Mouse (Mus musculus): ENCODE measurements around the gene Cdh13. TPM values are rescaled to one million over a fixed set of nuclear protein-coding genes. Genes with fewer than 3 reads are reported as not detected.

The Cdh13 gene
- polyA plus RNA-seq, 1 experiment from 2014 or later: 101 TPM

DNA sequence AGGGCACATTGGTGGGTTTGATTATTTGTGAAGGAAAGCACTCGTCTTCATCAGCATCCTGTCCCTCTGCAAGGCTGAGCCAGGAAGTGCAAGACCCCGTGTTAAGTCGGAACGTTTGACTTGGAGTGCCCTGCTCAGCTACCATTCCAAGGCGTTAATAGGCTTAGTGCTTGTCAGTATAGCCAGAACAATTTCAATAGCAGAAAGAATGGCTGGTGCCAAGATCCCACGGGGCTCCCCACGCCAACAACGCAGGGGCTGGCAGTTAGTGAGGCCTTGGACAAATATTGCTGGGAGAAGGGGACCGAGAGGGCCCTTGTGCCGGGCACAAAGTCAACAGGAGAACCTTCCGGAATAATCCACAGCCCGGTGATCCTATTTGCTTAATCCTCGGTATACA, 897.1 kb downstream of the Cdh13 start:
- WGBS: 20% methylated on average over 13 of the region's 13 CpGs
- H3K4me2 ChIP-seq (ENCODE audit: low read length): no peak overlapping the region
- no peak overlapping the region for H3K9ac ChIP-seq (ENCODE audit: low read length)
- peaks cover 6% of the 10 kb centered on the region; the same call in 1 of the 2 replicates for H3K4me1 ChIP-seq (ENCODE audit: control insufficient read depth, insufficient read depth, low read length)
- H3K4me3 ChIP-seq (ENCODE audit: low read depth, low read length): no peak overlapping the region
- H3K27ac ChIP-seq (ENCODE audit: low read depth, low read length): no peak overlapping the region
- H3K27me3 ChIP-seq (replicated peaks; ENCODE audit: control insufficient read depth, insufficient read depth, low read length): no peaks in the 10 kb centered on the region
- DNase-seq (ENCODE audit: low spot score): peak; percentile 67
- no peaks in the 10 kb centered on the region for H3K36me3 ChIP-seq (ENCODE audit: control insufficient read depth, insufficient read depth, low read length)
- H3K9me3 ChIP-seq (replicated peaks; ENCODE audit: control insufficient read depth, low read length): no peaks in the 10 kb centered on the region
- peak; percentile 61; the same call in 1 of the 2 replicates for ATAC-seq

DNA sequence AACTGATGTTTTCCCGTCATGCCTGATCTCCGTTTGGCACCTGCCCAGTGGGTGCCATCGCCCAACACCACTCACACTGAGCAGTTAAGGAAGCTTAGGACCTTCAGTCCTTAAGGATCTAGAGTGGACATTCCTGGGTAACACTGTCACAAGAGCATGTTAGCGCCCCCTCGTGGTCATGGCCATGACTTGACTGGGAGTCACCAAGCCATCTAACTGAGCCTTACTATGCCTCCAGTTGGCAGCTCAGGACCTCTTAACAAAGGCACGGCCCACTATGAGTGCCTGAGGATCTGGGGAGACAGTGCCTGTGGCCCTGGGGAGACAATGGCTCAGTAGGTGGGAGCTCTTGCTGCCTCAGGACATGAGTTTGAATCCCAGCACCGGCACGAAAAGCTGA, 912.2 kb downstream of the Cdh13 start:
- Histone ChIP-seq H3K4me3 (ENCODE audit: low read depth, low read length) (no peak overlapping the region), H3K9me3 (replicated peaks; ENCODE audit: control insufficient read depth, low read length) (no peaks in the 10 kb centered on the region), H3K36me3 (ENCODE audit: control insufficient read depth, insufficient read depth, low read length) (no peaks in the 10 kb centered on the region), H3K27ac (ENCODE audit: low read depth, low read length) (no peak overlapping the region), H3K27me3 (replicated peaks; ENCODE audit: control insufficient read depth, insufficient read depth, low read length) (no peaks in the 10 kb centered on the region), H3K4me1 (ENCODE audit: control insufficient read depth, insufficient read depth, low read length) (peaks cover 4% of the 10 kb centered on the region; the same call in 1 of the 2 replicates), H3K9ac (ENCODE audit: low read length) (no peak overlapping the region), H3K4me2 (ENCODE audit: low read length) (no peak overlapping the region)
- DNase-seq (ENCODE audit: low spot score): peak; percentile 19
- no peak for ATAC-seq
- 62% methylated on average over 8 of the region's 8 CpGs for WGBS

DNA sequence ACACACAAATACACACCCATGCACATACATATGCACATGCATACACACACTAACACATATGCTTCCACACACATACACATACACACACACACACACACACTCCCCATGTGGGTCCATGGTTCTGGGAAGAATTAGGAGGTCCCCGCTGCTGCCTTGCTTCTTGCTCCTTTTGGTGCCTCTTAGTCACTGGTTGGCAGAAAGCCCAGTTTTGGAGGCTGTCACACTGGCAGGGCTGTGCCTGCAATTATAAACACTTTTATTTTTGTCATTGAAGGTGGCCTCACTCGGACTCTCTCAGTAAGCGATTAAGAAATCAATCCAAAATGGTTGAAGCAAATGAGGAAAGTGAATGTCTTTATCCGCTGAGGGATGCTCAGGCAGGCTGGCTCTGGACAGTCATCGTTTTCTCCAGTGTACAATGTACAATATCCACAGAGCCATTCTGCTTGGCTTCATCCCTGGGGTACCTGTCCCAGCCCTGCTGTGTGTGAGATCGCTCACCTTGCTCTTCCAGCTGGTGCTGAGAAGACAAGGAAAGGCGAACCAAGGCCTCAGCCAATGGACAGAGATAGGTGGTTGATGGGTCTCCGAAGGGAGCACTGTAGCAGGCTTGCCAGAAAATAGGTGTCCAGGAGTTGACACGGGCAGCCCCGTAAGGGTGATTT, 913.1 kb downstream of the Cdh13 start:
- ATAC-seq: peak; percentile 46; the same call in 1 of the 2 replicates
- Histone ChIP-seq H3K9ac (ENCODE audit: low read length) (no peak overlapping the region), H3K9me3 (replicated peaks; ENCODE audit: control insufficient read depth, low read length) (no peaks in the 10 kb centered on the region), H3K4me3 (ENCODE audit: low read depth, low read length) (no peak overlapping the region), H3K4me1 (ENCODE audit: control insufficient read depth, insufficient read depth, low read length) (peaks cover 4% of the 10 kb centered on the region; the same call in 1 of the 2 replicates), H3K27ac (ENCODE audit: low read depth, low read length) (no peak overlapping the region), H3K27me3 (replicated peaks; ENCODE audit: control insufficient read depth, insufficient read depth, low read length) (no peaks in the 10 kb centered on the region), H3K36me3 (ENCODE audit: control insufficient read depth, insufficient read depth, low read length) (no peaks in the 10 kb centered on the region), H3K4me2 (ENCODE audit: low read length) (no peak overlapping the region)
- DNase-seq (ENCODE audit: low spot score): peak; percentile 81
- 53% methylated on average over 10 of the region's 10 CpGs for WGBS

DNA sequence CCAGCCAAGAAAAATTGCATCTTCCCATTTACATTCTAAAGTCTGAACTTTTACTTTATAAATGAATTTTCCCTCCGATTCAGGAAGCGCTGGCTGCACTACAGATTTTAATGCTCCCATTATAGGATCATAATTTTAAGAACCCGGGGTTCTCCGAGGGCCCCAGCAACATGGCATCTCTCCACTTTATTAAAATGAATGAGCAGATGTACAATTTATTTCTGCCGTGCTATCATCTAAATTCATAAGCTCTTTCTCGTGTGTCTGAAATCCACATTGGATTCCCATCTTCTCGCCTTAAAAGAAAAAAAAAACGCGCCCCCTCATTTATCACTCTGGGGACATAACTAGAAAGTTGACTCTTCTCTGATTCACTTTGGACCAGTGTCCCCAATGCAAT, 925.0 kb downstream of the Cdh13 start:
- Histone ChIP-seq H3K27me3 (replicated peaks; ENCODE audit: control insufficient read depth, insufficient read depth, low read length) (no peaks in the 10 kb centered on the region), H3K4me2 (ENCODE audit: low read length) (no peak overlapping the region), H3K9me3 (replicated peaks; ENCODE audit: control insufficient read depth, low read length) (no peaks in the 10 kb centered on the region), H3K9ac (ENCODE audit: low read length) (no peak overlapping the region), H3K27ac (ENCODE audit: low read depth, low read length) (no peak overlapping the region), H3K4me3 (ENCODE audit: low read depth, low read length) (no peak overlapping the region), H3K4me1 (ENCODE audit: control insufficient read depth, insufficient read depth, low read length) (no peaks in the 10 kb centered on the region), H3K36me3 (ENCODE audit: control insufficient read depth, insufficient read depth, low read length) (no peaks in the 10 kb centered on the region)
- ATAC-seq (no peak), DNase-seq (ENCODE audit: low spot score) (no peak)
- 92% methylated on average over 9 of the region's 9 CpGs for WGBS

DNA sequence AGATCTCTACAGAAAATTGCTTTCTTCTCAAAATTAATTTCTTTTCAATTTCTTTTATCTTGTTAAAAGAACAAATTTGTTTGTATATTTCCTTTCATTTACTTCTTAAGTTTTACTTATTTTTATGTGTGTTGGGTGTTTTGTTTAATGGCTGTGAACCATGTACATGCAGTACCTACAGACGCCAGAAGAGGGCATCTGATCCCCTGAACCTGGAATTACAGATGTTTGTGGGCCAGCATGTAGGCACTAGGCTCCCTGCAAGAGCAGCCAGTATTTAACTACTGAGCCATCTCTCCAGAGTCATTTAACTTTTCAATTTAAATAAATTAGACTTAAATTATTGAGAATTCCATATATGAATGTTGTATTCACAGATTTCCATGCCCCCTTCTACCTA, 941.0 kb downstream of the Cdh13 start:
- Histone ChIP-seq H3K27ac (ENCODE audit: low read depth, low read length) (no peak overlapping the region), H3K9ac (ENCODE audit: low read length) (no peak overlapping the region), H3K4me3 (ENCODE audit: low read depth, low read length) (no peak overlapping the region), H3K36me3 (ENCODE audit: control insufficient read depth, insufficient read depth, low read length) (no peaks in the 10 kb centered on the region), H3K4me1 (ENCODE audit: control insufficient read depth, insufficient read depth, low read length) (no peaks in the 10 kb centered on the region), H3K4me2 (ENCODE audit: low read length) (no peak overlapping the region), H3K27me3 (replicated peaks; ENCODE audit: control insufficient read depth, insufficient read depth, low read length) (no peaks in the 10 kb centered on the region), H3K9me3 (replicated peaks; ENCODE audit: control insufficient read depth, low read length) (no peaks in the 10 kb centered on the region)
- DNase-seq (ENCODE audit: low spot score): no peak
- no peak for ATAC-seq
- WGBS: 3% methylated on average over 1 of the region's 1 CpGs

DNA sequence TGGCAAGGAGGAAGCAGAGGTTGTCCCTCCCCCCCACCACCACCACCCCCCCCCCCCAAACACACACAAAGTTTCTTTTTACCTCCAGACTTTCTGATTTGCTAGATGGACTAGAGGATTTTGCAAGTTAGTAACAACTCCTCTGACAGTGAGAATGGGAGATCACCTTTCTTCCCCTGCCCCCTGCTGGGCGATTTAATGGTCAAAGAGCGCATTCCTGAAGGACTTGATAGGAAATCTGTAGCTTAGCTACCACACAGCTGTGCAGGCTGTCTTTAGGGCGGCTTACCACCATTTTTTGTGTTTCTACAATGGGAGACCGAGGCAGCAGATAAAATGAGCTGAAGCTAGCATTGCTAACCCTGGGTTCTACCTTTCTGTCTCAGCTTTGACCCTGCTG, 961.6 kb downstream of the Cdh13 start:
- no peak overlapping the region for H3K9ac ChIP-seq (ENCODE audit: low read length)
- no peaks in the 10 kb centered on the region for H3K27me3 ChIP-seq (replicated peaks; ENCODE audit: control insufficient read depth, insufficient read depth, low read length)
- no peak overlapping the region for H3K27ac ChIP-seq (ENCODE audit: low read depth, low read length)
- ATAC-seq: no peak
- no peak overlapping the region for H3K4me2 ChIP-seq (ENCODE audit: low read length)
- WGBS: 45% methylated on average over 4 of the region's 4 CpGs
- no peaks in the 10 kb centered on the region for H3K36me3 ChIP-seq (ENCODE audit: control insufficient read depth, insufficient read depth, low read length)
- no peaks in the 10 kb centered on the region for H3K9me3 ChIP-seq (replicated peaks; ENCODE audit: control insufficient read depth, low read length)
- no peaks in the 10 kb centered on the region for H3K4me1 ChIP-seq (ENCODE audit: control insufficient read depth, insufficient read depth, low read length)
- no peak overlapping the region for H3K4me3 ChIP-seq (ENCODE audit: low read depth, low read length)
- DNase-seq (ENCODE audit: low spot score): no peak

DNA sequence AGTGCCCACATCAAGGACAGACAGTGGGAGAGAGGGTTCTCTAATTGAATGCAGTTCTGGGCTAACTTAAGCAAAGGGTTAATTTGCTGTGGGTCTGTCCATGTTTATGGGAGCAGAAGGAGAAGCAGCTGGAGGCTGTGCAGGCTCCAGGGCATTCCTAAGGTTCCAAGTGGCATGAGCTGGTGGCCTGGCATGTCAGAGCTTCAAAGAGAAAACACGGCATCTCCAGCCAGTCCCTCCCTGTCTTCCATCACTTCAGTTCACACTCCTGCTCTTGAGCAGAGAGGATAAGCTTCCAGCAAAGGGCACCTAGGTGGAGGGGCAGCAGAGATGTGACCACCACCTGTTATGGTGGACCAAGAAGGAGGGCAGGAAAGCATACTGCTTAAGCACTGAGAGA, 962.1 kb downstream of the Cdh13 start:
- H3K36me3 ChIP-seq (ENCODE audit: control insufficient read depth, insufficient read depth, low read length): no peaks in the 10 kb centered on the region
- H3K4me3 ChIP-seq (ENCODE audit: low read depth, low read length): no peak overlapping the region
- H3K4me2 ChIP-seq (ENCODE audit: low read length): no peak overlapping the region
- H3K9me3 ChIP-seq (replicated peaks; ENCODE audit: control insufficient read depth, low read length): no peaks in the 10 kb centered on the region
- ATAC-seq: no peak
- H3K27me3 ChIP-seq (replicated peaks; ENCODE audit: control insufficient read depth, insufficient read depth, low read length): no peaks in the 10 kb centered on the region
- 61% methylated on average over 1 of the region's 1 CpGs for WGBS
- H3K27ac ChIP-seq (ENCODE audit: low read depth, low read length): no peak overlapping the region
- no peak overlapping the region for H3K9ac ChIP-seq (ENCODE audit: low read length)
- no peak for DNase-seq (ENCODE audit: low spot score)
- H3K4me1 ChIP-seq (ENCODE audit: control insufficient read depth, insufficient read depth, low read length): no peaks in the 10 kb centered on the region

DNA sequence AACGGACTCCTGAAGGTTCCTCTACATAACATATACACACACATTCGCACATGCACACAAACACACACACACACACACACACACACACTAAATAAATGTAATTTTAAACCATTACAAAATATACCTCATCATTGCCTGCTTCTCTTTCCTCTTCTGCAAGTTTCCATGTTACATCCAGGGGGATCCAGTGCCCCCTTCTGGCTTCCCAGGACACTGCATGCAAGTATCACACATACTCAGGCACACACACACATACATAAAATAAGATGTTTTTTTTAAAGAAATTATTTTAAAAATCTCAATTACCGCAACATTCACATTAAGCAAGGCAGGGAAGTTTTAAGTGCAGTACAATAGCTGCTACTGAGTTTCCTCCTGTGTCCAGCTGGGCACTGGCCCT, 970.8 kb downstream of the Cdh13 start:
- 93% methylated on average over 3 of the region's 3 CpGs for WGBS
- no peak overlapping the region for H3K4me3 ChIP-seq (ENCODE audit: low read depth, low read length)
- H3K27me3 ChIP-seq (replicated peaks; ENCODE audit: control insufficient read depth, insufficient read depth, low read length): no peaks in the 10 kb centered on the region
- H3K4me2 ChIP-seq (ENCODE audit: low read length): no peak overlapping the region
- no peak for ATAC-seq
- no peaks in the 10 kb centered on the region for H3K9me3 ChIP-seq (replicated peaks; ENCODE audit: control insufficient read depth, low read length)
- no peak for DNase-seq (ENCODE audit: low spot score)
- no peak overlapping the region for H3K27ac ChIP-seq (ENCODE audit: low read depth, low read length)
- no peaks in the 10 kb centered on the region for H3K4me1 ChIP-seq (ENCODE audit: control insufficient read depth, insufficient read depth, low read length)
- H3K36me3 ChIP-seq (ENCODE audit: control insufficient read depth, insufficient read depth, low read length): no peaks in the 10 kb centered on the region
- H3K9ac ChIP-seq (ENCODE audit: low read length): no peak overlapping the region

DNA sequence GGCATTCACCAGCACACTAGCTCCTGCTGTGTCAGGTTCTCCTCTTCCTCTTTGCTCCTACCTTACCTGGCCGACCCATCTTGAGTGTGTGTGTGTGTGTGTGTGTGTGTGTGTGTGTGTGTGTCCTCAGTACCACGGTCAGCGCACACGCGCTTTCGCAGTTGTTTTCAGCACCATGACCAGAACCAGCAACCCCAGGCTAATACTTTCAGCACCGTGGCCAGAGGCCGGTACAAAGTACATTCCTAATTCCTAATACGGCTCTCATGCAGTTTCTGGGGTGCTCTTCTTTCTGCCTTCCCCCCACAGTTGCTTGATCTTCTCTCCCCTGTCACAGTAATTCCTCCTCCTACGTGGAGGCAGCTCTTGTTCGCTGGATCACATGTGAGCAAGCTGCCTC, 975.1 kb downstream of the Cdh13 start:
- no peaks in the 10 kb centered on the region for H3K36me3 ChIP-seq (ENCODE audit: control insufficient read depth, insufficient read depth, low read length)
- no peak overlapping the region for H3K4me2 ChIP-seq (ENCODE audit: low read length)
- H3K9me3 ChIP-seq (replicated peaks; ENCODE audit: control insufficient read depth, low read length): no peaks in the 10 kb centered on the region
- no peaks in the 10 kb centered on the region for H3K4me1 ChIP-seq (ENCODE audit: control insufficient read depth, insufficient read depth, low read length)
- WGBS: 30% methylated on average over 11 of the region's 11 CpGs
- H3K27me3 ChIP-seq (replicated peaks; ENCODE audit: control insufficient read depth, insufficient read depth, low read length): no peaks in the 10 kb centered on the region
- no peak overlapping the region for H3K9ac ChIP-seq (ENCODE audit: low read length)
- ATAC-seq (no peak), DNase-seq (ENCODE audit: low spot score) (no peak)
- H3K27ac ChIP-seq (ENCODE audit: low read depth, low read length): no peak overlapping the region
- H3K4me3 ChIP-seq (ENCODE audit: low read depth, low read length): no peak overlapping the region

All from forebrain, embryonic 14.5 days (tissue).